Mouse (Mus musculus): ENCODE results near the gene Lpcat2. TPM values are rescaled to one million over a fixed set of nuclear protein-coding genes. Genes with fewer than 3 reads are reported as not detected.

The Lpcat2 gene
- 10 to 100 TPM in 1 of 2 experiments, 1 to 10 TPM in 1; 9.7 to 12.3 TPM for total RNA-seq (2021)

- peak; percentile 62 to 72 for DNase-seq (ENCODE audit: extremely low spot score in 1 of 2, low spot score in 1 of 2)
These were observed at the start of gene Lpcat2 for GRCm38 (mm10) chr8:92855171-92855894. Lpcat2 (plus strand) TSS chr8:92855339.

- DNase-seq (ENCODE audit: extremely low spot score in 1 of 2, low spot score in 1 of 2), result no peak
These were observed 42.4 kb upstream of the Lpcat2 start for GRCm38 (mm10) chr8:92812773-92813172.

- DNase-seq (ENCODE audit: extremely low spot score in 1 of 2, low spot score in 1 of 2), result no peak
These were observed 39.5 kb upstream of the Lpcat2 start for GRCm38 (mm10) chr8:92815661-92816060.

DNA sequence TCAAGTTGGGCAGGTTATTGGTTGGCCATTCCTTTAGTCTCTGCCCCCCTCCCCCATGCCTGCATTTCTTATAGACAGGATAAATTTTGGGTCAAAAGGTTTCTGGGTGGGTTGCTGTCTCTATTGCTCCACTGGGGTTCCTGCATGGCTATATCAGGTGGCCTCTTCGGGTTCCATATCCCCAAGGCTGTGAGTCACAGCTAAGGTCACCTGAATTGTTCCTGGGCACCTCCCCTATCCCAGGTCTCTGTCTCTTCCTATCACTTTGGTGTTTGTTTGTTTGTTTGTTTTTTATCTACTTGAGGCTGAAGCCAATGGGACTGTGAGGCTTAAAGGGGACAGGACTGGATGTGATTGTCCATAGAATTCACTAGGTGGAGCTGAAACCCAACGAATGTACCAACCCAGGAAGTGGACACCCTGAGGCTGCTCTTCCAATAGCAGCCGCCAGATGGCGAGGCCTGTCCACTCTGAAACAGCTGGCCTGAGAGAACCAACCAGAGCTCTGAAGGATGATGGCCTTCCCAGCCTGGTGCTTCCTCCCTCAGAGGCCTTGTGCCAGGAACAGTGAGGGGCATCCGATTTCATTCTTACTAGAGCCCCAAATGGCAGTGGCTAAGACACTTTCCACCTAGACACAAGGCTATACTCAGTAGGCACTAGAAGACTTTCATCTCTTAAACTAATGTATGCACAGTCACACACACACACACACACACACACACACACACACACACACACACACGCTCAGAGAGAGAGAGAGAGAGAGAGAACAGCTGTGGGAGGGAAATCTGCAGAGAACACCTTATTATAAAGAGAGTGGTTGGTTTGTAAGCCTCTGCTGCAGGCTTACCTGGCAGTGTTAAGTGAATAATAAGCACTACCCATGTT lies 37.0 kb upstream of the Lpcat2 start:
- DNase-seq (ENCODE audit: extremely low spot score in 1 of 2, low spot score in 1 of 2), result peak; percentile 85 to 96

GRCm38 (mm10) chr8:92821151-92821550 lies 34.0 kb upstream of the Lpcat2 start:
- DNase-seq (ENCODE audit: extremely low spot score in 1 of 2, low spot score in 1 of 2), result no peak

- DNase-seq (ENCODE audit: extremely low spot score in 1 of 2, low spot score in 1 of 2), result no peak
These were observed 32.8 kb upstream of the Lpcat2 start for GRCm38 (mm10) chr8:92822386-92822785.

GRCm38 (mm10) chr8:92825991-92826390 lies 29.1 kb upstream of the Lpcat2 start:
- no peak for DNase-seq (ENCODE audit: extremely low spot score in 1 of 2, low spot score in 1 of 2)

DNA sequence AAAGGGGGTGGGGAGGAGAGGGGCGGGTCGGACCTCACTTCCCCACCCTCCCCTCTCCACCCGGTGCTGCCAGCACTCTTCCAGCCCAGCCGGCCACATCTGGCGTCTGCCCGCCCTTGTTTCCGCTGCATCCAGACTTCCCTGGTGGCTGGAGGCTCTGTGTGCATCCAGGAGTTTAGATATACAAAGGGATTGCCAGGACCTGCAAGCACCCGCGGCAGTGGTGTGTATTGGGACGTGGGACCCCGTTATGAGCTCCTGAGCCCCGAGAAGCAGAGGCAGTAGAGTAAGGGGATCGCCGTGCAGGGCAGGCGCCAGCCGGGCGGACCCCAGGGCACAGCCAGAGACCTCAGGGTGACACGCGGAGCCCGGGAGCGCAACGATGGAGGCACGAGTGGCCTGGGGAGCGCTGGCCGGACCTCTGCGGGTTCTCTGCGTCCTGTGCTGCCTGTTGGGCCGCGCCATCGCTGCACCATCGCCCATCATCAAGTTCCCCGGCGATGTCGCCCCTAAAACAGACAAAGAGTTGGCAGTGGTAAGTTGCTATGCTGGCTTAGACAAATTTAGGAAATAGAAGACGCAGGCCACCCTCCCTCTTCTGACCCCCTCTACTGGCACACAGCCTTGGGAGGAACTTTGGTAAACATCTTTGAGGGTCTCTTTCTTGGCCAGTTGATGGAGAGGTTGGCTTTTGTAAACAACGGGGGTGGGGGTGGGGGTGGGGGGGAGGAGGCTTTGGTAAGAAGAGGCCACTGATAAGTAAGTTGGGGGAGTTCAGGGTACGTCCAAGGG lies 27.7 kb upstream of the Lpcat2 start, which contains the start of gene Mmp2:
Gene Mmp2, plus strand, starts transcription at position 49 of the 792 bp plus-strand sequence.
- DNase-seq (ENCODE audit: extremely low spot score in 1 of 2, low spot score in 1 of 2), result no peak

DNA sequence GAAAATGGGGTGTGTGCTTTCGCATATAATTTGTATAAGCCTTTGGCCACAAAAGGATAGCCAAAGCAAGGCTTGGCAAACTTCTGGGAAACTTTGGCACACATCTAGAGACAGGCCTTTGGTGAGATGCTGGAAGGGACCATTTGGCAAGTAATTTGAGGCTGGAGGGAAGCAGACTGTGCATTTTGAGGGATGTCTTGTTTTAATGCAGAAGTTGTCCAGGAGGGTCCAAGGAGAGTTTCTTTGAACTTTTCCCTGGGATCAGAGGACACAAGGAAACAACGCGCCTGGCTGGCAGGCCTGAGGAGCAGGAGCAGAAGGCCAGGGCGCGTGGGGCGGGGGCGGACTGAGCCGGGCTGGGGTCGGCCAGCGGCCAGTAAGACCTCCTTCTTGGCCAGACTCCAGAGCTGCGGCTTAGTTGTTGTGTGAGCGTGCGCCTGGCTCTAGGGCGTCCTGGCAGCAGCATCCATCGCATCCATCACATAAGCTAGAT lies 26.8 kb upstream of the Lpcat2 start:
- DNase-seq (ENCODE audit: extremely low spot score in 1 of 2, low spot score in 1 of 2), result peak in 1 of 2 experiments; percentile 47

- no peak for DNase-seq (ENCODE audit: extremely low spot score in 1 of 2, low spot score in 1 of 2)
These were observed 20.9 kb upstream of the Lpcat2 start for GRCm38 (mm10) chr8:92834065-92834731.

DNA sequence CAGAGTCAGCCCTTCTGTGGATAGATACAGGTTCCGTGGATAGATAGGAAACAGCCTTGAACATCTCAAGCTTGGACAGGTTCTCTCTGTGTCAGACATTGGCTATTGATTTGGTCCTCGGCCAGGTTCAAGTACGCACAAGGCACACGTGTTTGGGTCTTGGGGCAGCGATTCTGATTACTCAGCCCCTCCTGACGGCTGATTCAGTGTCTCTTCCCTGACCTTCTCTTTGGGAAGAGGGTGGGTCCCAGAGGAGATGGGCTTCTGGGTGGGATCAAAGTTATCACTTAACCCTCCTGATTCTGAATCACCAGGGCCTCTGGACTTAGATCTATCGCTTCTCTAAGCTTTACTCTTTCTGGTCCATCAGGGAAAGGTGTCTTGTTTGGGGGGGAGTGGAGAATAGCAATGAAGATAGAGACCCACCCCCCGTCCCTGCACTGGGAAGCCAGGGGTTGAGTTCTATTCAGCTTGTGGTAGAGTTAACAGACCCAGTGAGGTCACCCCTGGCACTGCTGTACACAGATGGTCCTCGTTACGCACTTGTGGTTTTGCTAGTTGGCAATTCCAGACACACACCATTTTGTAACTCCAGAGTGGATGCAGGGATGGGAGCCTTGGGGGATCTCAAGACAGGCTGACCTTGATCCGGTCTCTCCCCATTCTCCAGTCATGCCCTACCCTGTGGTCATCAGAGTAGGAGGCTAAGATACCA lies 20.2 kb upstream of the Lpcat2 start:
- DNase-seq (ENCODE audit: extremely low spot score in 1 of 2, low spot score in 1 of 2), result no peak

- no peak for DNase-seq (ENCODE audit: extremely low spot score in 1 of 2, low spot score in 1 of 2)
These were observed 19.2 kb upstream of the Lpcat2 start for GRCm38 (mm10) chr8:92835901-92836300.

GRCm38 (mm10) chr8:92838616-92839015 lies 16.5 kb upstream of the Lpcat2 start:
- DNase-seq (ENCODE audit: extremely low spot score in 1 of 2, low spot score in 1 of 2), result no peak

DNA sequence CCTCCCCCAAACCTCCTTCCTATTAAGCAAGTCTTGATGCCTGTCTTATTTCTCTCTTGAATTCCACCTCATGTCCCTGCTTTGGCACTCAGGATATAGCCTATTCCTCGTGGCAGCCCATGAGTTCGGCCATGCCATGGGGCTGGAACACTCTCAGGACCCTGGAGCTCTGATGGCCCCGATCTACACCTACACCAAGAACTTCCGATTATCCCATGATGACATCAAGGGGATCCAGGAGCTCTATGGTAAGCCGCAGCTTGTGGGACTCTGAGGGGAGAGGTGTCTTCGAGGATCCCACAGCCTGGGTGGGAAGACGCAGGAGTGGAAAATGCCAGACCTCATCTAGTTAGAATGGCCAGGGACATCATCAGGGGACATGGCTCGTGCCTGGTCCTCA lies 16.0 kb upstream of the Lpcat2 start:
- DNase-seq (ENCODE audit: extremely low spot score in 1 of 2, low spot score in 1 of 2), result no peak

GRCm38 (mm10) chr8:92839876-92840275 lies 15.3 kb upstream of the Lpcat2 start:
- DNase-seq (ENCODE audit: extremely low spot score in 1 of 2, low spot score in 1 of 2), result no peak

DNA sequence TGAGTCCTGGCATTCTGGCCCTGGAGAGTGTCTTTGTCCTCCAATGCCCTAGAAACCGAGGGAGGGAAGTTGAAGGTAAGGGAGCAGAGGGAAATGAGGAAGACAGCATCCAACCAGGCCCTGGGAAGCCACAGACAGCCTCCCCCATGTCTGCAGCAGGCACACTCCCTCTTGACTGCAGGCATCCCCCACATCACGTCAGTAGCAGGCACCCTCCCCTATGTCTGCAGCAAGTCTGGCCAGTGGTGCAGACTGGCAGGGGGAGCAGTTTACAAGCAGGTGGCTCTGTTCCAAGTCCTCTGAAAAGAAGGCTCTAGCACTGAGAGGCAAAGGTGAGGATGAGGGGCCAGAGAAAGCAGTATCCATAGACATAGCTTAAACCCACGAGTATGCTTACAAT lies 8.5 kb upstream of the Lpcat2 start:
- no peak for DNase-seq (ENCODE audit: extremely low spot score in 1 of 2, low spot score in 1 of 2)

- DNase-seq (ENCODE audit: extremely low spot score in 1 of 2, low spot score in 1 of 2), result no peak
These were observed 7.8 kb upstream of the Lpcat2 start for GRCm38 (mm10) chr8:92847299-92847698.

GRCm38 (mm10) chr8:92849261-92849660 lies 5.9 kb upstream of the Lpcat2 start:
- DNase-seq (ENCODE audit: extremely low spot score in 1 of 2, low spot score in 1 of 2), result no peak

DNA sequence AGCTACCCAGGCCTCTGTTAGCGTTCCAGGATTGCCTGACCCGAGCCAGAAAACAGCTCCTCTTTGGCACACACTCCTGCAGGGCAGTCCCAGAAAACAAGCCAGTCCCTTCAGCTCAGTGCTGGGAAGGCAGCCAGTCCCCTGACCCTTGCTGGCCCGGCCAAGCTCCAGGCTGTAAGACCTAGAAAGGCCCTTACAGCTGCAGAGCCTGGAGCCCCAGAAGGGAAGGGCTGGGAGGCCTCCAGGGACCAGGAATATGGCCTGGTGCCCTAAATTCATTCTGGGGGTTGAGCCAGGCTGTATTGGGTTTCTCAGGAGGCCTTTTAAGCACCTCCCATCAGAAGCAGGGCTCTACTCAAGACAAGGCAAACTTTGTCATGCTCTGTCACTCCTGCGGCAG lies 4.9 kb upstream of the Lpcat2 start:
- peak; percentile 39 to 61 for DNase-seq (ENCODE audit: extremely low spot score in 1 of 2, low spot score in 1 of 2)
